Mouse (Mus musculus): ENCODE data around the gene Zmiz1.

The Zmiz1 gene

DNA sequence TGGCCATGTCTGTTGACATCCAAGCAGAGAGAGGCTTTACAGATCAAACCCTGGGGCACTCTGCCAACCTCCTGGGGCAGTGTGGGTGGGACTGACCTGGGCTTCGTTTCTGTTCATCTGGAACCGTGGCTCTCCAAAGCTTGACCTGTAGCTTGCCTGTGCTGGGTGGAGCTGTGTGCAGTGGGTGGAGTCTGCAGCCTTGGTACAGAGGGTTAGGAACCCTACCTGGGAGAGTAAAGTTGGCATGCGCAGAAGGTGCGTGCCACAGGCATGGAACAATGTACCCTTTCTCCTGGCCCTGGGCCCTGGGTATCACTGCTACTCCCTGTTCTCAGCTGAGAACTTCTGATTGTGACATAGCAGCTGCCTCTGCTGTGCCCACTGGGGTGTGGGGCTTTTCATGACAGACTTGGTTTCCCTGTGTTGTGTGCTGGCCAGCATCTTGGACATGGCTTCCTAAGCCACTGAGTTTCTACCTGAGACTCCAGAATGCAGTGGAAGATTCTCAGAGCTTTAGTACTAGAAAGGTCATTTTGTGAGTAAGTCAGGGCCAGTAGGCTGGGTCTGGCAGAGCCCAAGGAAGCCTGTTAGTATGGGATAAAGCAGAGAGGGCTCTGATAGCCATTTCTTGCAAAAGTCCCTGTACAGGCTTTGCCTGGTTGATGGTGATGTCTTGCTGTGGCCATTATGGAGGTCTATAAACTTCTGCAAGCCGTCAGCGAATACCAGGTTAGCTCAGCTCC lies 30.5 kb downstream of the Zmiz1 start:
- DNase-seq (ENCODE audit: low read depth in 1 of 2, low spot score in 2 of 2), result no peak

DNA sequence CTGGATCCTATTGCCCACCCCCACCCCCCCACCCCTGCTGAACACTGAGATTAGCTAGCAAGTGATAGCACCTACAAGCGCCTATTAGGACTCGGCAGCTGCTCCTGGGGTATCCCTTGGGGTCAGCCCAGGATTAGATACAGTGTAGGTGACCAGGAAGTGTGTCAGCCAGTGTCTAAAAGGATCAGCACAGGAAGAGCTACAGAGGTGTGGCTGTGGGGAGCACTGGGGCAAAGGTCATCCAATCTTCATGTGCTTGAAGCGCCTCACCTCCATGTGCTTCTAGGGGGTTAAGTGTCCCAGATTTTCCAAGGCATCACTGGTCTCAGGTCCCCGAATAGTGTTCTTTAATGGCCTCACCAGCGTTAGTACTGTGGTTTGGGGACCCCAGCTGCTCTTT lies 33.0 kb downstream of the Zmiz1 start:
- no peak for DNase-seq (ENCODE audit: low read depth in 1 of 2, low spot score in 2 of 2)

DNA sequence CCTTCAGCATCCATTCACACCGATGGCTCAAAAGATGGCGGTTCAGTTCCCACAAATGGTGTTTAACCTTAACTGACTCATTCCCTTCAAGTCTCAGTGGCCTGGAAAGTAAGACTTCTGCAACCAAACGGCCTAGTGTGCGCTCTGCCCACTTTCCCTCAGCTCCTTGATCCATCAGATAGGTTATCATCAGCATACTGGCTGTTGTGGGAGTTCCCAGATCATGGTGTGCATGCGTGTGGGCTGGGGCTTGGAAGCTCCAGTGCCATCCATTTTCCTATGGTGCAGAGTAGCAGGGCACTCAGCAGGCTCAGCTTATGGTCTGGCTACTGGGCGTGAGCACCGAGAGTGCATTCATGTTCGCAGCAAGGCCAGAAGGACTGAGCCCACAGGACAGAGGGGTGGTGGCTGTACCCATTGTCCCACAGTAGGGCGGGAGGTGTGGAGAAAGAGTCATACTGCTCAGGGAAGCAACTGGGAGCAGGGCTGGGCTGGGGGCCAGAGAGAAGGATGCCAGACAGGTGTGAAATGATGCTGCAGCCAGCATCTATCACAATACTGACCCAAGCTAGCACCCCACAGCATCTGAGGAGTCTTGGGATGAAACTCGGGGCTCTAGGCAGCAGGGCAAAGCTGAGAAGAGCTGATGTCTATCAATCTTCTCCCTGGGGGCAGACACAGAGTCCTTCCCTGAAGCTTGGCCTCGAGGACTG lies 33.7 kb downstream of the Zmiz1 start:
- no peak for DNase-seq (ENCODE audit: low read depth in 1 of 2, low spot score in 2 of 2)

DNA sequence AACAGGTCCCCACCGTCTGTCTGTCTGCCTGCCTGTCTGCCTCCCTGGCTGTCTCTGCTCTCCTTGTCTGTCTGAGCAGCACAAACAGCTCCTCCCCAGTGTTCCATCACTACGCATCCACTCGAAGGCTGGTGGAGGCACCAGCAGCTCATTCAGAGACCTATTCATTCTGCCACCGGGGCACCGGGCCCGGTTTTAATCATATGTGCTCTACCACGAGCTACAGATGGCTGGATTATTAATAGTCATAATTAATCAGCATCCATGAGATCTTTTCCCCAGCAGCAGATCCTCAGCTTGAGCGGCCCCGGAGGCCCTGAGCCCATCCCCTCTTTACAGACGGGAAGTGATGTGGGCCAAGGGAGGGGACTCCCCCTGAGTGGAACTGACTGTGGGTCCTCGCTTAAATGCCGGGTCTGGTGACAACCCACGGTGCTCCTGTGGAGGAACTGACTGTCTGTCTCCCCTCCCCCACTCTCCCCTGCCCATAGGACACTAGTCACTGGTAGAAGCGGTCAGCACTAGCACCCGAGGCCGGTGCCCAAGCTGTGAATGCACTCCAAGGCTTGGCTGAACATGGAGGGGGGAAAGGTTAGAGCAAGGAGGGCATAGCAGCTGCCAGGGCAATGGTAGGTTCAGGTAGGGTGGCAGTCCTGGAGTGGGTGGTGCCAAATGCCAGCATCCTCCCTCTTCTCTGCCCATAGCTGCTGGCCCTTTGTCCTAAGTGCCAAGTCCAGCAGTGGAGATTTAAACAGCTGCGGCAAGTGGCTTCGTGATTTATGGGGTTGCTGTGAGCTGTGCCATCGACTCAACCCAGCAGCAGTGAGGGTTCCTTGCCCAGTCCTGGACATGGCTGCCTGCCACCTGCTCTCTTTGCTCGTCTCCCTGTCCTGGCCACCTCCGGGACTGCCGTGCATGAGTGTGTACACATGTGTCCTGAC lies 34.6 kb downstream of the Zmiz1 start:
- peak in 1 of 2 experiments; percentile 59 for DNase-seq (ENCODE audit: low read depth in 1 of 2, low spot score in 2 of 2)

DNA sequence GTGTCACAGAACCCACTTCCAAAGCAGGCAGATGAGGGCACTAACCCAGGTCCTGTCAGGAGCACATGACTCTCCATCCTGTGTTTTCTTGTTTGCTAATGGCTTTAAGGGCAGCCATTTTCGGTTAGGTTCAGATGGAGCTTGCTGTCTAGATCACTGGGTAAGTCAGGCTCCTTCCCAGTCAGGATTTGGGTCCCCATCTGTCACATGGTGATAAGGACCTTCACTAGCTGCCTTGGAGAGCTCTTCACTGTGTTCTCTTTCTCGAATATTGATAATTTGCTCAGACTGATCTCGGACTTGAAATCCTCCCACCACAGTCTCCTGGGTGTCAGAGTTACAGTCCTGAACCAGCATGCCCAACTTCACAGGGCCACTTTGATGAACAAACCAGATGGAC lies 35.8 kb downstream of the Zmiz1 start:
- DNase-seq (ENCODE audit: low read depth in 1 of 2, low spot score in 2 of 2), result no peak

DNA sequence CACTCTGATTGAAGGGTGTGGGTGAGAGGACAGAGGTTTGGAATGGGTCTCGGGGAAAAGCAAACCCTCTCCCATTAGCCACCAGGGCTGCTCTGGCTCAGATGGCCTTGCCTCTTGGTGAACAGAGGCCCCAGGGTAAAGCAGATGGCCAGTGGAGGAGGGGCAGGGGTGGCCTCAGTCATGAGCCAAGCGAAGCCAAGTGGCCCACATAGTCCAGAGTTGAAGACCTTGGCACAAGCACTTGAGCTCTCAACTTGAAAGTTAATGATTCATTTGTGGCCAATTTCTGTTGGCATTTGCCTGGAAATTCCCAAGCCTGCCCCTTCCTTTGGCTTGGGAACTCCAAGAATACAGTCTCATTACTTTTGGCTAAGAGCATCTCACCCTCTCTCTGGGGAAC lies 37.1 kb downstream of the Zmiz1 start:
- no peak for DNase-seq (ENCODE audit: low read depth in 1 of 2, low spot score in 2 of 2)

DNA sequence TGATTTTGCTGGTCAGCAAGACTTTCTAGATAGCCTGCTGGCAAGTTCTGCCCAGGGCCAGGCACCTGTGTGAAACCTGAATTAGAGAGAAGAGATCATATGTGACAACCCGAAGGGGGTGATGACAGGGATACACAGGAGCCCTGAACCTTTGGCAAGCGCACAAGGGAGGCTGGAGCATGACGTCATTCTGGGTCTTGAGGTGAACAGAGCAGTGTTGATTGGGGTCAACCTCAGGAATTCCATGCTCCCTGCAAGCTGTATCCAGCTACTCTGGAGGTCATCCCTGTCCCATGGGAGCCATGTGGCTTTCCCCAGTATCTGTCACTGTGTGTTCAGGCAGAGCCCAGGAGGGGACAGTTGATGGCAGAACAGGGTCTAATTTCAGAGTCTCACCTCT lies 38.0 kb downstream of the Zmiz1 start:
- no peak for DNase-seq (ENCODE audit: low read depth in 1 of 2, low spot score in 2 of 2)

DNA sequence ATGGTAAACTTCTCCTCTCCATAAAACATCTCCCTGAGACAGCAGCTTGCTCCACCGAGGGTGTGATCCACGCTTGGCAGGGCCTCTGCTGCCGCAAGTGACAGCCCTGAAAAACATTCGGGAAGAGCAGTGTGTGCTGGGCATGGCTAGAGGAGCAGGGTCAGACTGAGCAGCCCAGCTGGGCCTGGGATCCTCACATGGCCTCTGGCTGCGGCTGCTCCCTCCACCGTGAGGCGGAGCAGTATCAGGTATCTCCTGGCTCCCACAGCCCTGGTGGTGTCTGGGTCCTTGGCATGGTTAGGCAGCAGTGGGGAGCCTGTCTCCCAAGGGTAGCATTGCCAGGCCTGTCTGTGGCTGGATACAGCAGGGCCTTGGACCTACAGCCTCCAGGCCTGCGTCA lies 38.6 kb downstream of the Zmiz1 start:
- no peak for DNase-seq (ENCODE audit: low read depth in 1 of 2, low spot score in 2 of 2)

DNA sequence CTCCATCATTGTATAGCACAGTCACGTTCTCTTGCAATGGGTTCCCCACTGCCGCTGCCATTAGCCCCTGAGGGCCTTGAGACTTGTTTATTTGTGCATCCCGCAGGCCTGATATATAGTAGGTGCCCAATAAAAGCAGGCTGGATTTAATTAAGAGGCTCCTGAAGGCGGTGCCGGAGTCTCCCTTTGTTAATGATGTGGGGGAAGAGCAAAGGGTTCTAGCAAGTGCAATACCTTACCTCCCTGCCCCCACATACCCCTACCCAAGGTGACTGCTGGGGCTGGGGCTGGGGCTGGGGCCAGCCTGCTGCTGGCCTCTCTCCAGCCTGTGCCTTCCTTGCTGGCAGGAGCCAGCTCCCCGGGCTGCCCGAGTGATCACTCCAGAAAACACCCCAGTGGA lies 39.4 kb downstream of the Zmiz1 start:
- no peak for DNase-seq (ENCODE audit: low read depth in 1 of 2, low spot score in 2 of 2)

DNA sequence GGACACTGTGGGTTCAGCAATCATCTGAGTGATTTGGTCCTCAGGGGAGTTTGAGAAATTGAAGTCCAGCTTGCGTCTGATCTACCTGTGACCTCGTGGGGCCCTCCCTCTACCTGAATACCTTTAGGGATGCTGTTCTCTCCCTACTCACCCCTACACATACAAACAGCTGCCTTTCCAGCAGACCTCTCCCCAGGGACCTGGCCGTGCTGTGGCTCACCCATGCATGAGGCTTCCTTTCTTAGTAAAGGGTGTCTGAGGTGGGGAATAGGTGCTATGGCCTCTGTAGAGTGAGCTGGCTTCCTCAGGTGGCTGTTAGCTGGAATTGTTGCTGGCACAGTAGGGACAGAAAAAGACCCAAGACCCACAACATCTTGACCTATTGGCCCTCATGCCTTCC lies 40.5 kb downstream of the Zmiz1 start:
- DNase-seq (ENCODE audit: low read depth in 1 of 2, low spot score in 2 of 2), result no peak

DNA sequence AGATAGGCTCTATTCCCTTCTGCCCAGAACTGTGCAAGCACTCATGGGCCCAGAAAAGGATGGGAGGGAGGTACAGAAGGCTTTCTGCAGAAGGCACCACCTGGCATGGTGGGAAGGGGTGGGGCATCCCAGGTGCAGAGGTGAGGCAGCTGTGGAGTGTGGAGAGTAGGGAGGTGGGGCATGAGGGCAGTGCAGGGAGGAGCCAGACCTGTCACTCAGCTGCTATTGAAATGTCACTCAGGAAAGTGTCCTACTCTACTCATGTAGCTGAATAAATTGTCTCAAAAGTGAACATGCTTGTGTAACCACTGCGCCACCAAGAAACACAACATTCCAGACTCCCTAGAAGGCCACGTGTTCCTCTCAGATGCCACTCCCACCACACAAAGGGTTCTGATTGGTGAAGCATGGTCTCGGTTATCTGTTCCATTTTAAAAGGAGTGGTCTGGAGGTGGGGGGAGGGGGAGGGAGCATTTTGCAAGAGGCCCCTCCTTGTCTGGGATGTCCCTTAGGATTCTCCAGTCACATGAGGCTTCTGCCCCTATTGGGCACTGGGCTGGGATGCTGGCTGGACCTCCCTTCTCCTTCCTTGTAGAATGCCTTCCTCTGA lies 41.6 kb downstream of the Zmiz1 start:
- DNase-seq (ENCODE audit: low read depth in 1 of 2, low spot score in 2 of 2), result no peak

DNA sequence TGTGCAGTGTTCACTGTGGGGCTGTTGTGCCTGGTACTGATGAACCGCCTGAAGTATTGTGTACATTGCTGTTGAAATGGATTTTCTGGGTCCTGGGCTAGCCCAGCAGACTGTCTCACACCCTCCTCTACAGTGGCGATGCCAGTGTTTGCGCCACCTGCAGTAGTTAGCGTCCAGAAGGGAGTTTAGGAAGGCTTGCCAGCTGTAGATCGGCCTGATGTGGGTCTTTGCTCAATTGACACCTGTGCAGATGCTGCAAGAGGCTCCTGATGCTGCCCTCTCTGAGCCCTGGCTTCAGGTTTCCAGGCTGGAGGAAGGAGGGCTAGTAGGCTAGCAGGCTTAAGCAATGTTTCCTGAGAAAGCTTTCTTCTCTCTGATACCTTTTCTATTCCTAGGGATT lies 42.5 kb downstream of the Zmiz1 start:
- DNase-seq (ENCODE audit: low read depth in 1 of 2, low spot score in 2 of 2), result no peak

DNA sequence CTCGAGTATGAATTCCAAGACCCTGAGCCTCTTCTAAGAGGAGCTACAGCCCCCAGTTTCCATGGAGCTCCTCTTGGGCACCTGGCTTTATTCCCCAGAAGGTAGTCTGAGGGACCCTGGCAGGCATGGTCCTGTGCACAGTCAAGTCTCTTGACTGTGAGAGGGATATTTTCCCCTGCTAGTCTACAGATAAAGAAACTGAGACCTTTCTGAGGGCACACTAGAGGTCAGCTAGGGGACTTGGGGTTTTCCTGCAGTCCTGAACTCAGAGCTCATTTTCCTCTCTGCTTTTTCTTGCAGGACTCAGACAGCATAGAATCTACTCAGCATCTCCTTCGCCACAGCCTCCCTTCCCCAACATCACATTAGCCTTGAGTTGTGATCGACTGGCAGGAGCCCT lies 43.4 kb downstream of the Zmiz1 start:
- DNase-seq (ENCODE audit: low read depth in 1 of 2, low spot score in 2 of 2), result no peak

DNA sequence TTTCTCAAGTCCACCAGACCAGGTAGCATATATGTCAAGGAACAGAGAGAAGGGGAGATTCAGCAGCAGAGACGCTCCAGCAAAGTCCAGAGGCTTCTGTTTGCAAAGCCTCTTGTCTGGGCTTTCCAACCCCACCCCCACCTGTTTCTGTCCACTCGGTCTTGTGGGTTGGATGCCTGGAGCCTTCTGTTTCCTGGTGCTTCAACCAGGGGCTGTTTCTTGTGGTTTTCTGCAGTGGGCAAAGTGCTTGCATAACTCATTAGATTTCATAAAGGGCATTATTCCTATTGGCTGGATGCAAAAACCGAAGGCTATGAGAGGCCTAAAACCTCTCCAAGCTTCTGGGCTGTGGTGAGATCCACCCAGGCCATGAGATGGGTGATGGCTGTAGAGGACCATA lies 45.3 kb downstream of the Zmiz1 start:
- DNase-seq (ENCODE audit: low read depth in 1 of 2, low spot score in 2 of 2), result no peak

DNA sequence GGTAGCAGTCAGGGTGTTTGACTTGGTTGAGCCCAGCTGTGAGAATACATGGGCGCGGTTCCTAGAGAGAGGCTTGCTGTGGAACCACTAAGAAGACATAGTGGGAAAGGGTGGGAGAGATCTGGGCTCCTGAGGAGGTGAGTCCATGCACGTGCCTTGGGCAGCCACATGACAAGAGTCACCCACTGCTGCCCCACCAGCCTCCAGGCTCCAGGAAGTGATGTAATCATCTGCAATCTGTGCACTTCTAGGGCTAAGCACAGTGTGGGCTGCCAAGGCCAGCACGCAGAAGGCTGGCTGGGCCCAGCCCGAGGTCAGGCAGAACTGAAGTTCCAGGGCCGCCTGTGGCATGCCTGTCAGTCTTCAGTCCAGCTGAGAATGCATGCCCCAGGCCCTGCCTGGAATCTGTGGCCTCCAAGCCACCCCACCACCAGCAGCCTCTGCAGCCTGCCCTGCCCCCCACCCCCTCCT lies 46.3 kb downstream of the Zmiz1 start:
- no peak for DNase-seq (ENCODE audit: low read depth in 1 of 2, low spot score in 2 of 2)

DNA sequence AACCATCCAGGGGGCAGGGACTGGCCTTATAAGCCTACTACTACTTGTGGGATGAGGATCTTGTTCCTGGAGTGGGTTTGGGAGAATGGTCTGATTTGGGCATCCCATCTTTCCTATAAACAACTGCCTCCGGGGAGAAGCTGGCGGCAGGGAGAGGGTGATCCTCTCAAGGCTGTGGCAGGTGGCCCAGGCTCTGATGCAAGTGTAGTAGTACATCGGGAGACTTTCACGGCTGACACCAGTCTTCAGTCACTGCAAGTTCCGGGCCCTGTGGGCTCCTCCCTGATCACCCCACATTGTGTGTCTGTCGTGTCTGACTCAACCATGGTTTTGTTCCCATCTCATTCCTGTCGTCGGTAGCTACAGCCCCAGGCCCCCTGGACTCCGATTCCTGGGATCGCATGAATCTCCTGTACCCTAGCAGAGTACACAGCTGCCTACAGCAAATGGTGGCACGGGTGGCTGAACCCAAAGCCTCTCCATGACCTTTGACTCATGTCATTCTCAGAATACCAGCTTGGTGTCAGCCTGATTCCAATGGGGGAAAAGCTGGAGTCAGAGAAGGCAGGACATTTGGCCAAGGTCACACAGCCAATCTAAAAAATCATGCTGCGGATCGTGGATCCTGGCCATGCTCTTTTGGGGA lies 49.2 kb downstream of the Zmiz1 start:
- DNase-seq (ENCODE audit: low read depth in 1 of 2, low spot score in 2 of 2), result no peak

DNA sequence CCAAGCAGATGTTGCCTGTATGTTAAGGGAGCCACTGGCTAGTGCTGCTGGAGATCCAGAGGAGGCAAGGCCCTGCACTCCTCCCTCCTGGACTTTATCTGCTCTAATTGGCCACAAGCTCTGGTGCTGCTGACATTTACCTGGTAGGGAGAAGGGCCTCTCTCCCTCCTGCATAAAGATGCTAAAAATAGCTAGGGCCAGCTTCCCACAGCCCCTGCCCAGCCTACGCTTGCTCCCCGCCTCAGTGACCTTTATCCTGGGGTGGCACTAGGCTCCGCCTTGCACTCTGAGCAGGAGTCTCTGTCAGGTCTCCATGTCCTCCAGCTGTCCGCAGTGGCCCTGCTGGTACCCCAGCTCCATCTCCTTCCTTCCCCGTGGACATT lies 49.8 kb downstream of the Zmiz1 start:
- DNase-seq (ENCODE audit: low read depth in 1 of 2, low spot score in 2 of 2), result no peak

DNA sequence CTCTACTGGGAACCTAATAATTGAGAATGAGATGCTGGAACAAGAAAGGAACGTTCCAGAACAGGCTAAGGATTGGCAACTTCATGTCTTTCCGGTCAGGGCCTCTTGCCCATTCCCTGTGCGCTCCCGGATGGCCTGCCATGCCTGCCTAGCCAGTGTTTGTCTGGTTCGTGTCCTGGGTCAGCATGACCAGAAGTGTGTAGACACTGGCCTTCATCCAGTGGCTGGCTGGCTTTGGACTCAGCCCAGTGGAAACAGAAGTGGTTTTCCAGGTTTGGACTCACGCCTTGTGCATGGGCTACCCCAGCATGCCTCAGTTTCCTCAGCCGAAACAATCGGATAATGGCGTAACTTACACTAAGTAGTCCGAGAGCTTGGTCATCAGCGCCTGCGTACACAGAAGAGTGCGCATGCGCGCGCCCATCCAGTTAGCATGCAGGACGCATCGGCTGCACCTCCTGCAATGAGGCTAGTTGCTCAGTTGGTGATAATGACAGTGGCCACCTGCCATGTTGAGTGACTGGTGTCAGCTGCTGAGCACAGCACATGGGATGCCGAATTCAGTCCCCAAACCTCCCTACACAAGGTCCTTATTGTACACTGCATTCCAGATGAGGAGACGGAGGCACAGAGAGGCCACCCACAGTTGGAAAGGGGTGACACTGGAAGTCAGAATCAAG lies 50.6 kb downstream of the Zmiz1 start:
- DNase-seq (ENCODE audit: low read depth in 1 of 2, low spot score in 2 of 2), result no peak

DNA sequence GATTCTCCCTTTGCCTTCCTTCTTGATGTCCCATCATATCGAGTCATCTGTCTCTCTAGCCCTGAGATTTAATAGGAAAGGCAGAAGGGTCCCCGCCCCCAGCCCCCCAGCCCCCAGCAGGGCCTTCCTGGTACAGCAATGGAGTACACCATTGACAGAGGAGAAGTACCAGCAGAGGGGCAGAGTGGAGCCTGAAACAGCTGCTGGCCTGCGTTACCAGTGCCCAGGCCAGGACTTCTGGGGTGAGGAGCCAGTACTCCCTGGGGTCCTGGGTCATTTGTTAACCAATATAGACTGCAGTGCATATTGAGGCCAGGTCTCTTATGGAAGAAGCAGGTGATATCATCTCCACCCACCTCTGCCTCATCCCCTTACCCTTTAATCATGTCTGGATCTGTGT lies 51.4 kb downstream of the Zmiz1 start:
- DNase-seq (ENCODE audit: low read depth in 1 of 2, low spot score in 2 of 2), result no peak

DNA sequence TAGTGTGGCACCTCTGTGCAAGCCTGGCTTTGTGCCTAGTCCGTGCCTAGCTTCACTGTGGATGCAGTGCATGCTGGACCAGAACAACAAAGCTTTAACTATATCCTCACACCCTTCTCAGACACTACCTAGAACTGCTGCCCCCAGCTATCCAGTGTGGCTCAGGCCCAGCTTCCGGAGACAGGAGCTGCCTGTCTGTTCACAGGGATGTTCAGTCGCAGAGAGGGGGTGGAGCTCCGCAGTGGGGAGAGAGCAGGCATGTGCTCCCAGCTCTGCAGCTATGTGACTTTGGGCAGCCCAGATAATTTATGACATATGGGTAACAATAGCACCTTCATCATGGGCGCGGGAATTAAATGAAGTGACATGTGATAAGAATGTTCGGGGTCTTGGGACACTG lies 52.0 kb downstream of the Zmiz1 start:
- no peak for DNase-seq (ENCODE audit: low read depth in 1 of 2, low spot score in 2 of 2)

Measured in monocyte, adult 2 months (primary cell).